Mouse (Mus musculus) gastrocnemius, adult 18-20 months (tissue): ENCODE data around the gene Fnbp4. TPM values are rescaled to one million over a fixed set of nuclear protein-coding genes. Genes with fewer than 3 reads are reported as not detected.
"Not testable (repeated sequence)": the region's sequence is repeated elsewhere in the genome, so short reads cannot be mapped to it uniquely, and the experiment has no call there.

ENCODE experiments used
- DNase-seq: peaks from one replicate; pipeline ENCODE4 v3.0.0; 2021; ENCODE audit warnings: low spot score
- total RNA-seq, 2 experiments: library from RNA; stranded (reverse); gene quantifications; 2 replicates each; pipeline ENCODE4 v1.2.3; 2021

Fnbp4 gene
- total RNA-seq, 2 experiments from 2014 or later: 12.3 to 12.4 TPM

GRCm38 (mm10) chr2:90782458-90782857 is 37.3 kb downstream of the Fnbp4 start, which contains the start of gene Agbl2:
Agbl2 (plus strand) TSS chr2:90782727.
- DNase-seq: peak; percentile 2

GRCm38 (mm10) chr2:90782901-90783486 is 37.8 kb downstream of the Fnbp4 start:
- peak; percentile 4 for DNase-seq

DNA sequence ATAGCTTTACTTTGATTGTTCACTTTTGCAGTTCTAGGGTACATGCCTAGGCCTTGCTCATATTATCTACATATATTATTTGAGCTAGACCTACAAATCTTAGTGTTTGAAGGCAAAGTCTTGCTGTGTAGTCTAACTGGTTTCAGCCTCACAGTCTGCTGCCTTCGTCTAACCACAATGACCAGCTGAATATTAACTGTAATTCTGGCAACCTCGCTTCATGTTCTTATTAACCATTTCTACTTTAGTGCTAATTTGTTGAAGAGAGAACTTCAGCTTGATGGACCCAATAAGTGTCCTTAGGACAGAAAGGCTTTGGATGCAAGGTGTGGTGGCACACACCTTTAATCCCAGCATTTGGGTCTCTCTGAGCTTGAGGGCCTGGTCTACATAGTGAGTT is 43.0 kb downstream of the Fnbp4 start:
- DNase-seq: no peak

- no peak for DNase-seq
These were observed 63.3 kb downstream of the Fnbp4 start for GRCm38 (mm10) chr2:90808241-90809126.

- DNase-seq: no peak
These were observed 65.6 kb downstream of the Fnbp4 start for GRCm38 (mm10) chr2:90810751-90811150.

- DNase-seq: no peak
These were observed 70.1 kb downstream of the Fnbp4 start for GRCm38 (mm10) chr2:90815266-90815665.

DNA sequence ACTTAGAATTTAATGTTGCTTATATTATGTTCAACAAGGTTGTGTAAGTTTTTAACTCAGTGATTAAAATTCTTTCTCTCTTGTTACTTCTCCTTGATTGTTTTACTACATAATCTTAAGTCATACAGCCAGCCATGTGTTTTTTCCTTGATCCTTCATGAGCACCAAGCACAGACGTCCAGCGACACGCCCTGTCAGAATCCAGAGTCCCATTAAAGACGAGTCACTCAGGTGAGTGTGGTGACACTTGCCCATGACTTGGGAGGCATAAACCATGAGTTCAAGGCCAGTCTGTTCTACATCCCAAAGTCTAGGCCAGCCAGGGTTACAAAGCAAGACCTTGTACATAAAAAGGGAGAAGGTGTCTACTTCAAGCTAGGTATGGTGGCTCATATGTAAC is 71.0 kb downstream of the Fnbp4 start:
- no peak for DNase-seq

DNA sequence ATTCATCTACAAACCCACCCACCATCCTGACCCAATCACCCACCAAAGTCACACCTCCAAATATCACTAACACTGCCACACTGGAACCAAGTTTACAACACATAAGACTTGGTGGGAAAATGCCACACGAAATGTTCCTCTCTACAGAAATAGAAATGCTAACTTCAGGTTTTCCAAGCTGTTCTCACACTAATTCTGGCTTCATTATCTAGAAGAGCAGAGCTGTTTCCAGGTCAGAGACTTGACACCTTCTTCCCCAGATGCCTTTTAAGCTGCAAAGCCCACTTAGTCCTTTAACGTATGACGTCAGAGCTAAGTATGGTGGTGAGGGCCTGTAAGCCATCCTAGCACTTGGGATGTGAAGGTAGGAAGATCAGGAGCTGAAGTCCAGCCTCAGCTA is 73.5 kb downstream of the Fnbp4 start:
- DNase-seq: no peak

DNA sequence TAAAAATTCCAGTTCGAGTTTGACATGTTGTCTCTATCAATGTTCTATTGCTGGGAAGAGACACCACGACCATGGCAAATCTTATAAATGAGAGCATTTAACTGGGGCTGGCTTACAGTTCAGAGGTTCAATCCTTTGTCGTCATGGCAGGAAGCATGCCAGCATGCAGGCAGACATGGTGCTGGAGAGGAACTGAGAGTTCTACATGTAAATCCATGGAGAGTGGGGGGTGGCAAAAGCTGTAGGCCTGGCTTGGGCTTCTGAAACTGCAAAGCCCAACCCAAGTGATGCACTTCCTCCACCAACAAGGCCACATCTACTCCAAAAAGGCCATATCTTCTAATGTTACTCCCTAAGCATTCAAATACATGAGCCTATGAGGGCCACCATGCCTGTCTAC is 75.7 kb downstream of the Fnbp4 start:
- DNase-seq: no peak

DNA sequence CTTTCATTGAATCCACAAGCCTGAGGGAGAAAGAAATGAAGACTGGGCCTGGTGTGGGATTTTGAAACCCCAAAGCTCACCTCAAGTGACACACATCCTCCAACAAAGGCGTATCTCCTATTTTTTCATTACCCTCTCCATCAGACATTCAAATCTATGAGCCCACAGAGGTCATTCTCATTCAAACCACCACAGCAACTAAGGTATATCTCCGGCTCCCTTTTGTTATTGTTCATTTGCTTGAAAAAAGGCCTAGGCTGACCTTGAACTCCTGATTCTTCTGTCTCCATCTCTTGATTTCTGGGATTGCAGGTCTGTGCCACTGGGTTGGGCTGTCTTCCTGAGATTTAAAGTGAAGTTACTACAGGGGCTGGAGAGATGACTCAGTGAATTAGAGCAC is 77.8 kb downstream of the Fnbp4 start:
- DNase-seq: no peak

GRCm38 (mm10) chr2:90823781-90824180 is 78.6 kb downstream of the Fnbp4 start:
- DNase-seq: no peak

GRCm38 (mm10) chr2:90824528-90824927 is 79.4 kb downstream of the Fnbp4 start:
- not testable (repeated sequence) for DNase-seq

DNA sequence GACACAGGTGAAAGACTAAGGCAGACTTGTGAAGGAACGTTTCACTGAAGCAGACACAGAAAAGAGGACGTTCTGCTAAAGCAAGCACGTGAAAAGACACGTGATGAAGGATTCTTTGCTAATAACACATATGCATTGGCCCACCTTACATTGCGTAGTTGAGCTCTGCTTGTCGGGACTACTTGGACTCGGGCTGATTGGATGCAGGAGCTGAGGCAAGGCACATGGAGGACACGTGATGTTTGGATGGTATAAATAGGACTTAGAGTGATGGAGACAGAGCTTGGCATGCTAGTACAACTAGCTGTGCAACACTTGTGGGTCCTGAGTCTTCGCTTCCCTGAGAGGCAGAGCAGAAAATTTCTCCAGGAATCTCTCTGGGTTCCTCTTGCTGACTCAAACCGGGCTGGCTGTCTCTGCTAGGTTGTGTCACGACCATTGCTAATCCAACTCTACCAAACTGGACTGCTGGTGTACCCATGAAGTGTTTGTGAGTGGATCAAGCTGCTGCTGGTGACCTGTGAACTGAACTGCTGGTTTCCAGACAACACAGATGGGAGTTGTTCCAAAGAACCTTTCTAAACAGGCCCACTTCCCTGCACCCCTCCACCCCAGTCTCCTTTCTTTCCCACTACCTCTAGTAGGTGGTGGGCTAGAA is 80.5 kb downstream of the Fnbp4 start:
- DNase-seq: no peak

GRCm38 (mm10) chr2:90828739-90829138 is 83.6 kb downstream of the Fnbp4 start:
- DNase-seq: no peak

Other genes with a start within 250 kb of the Fnbp4 start
- 1 to 10 TPM; 2.8 to 3.2 TPM for gene Ptprj, start 164.7 kb upstream of the Fnbp4 start, total RNA-seq
- 1 to 10 TPM; 8.3 to 8.8 TPM for gene Nup160, start 68.2 kb upstream of the Fnbp4 start, total RNA-seq
- under 1 TPM; 0.14 to 0.33 TPM for gene Agbl2, start 37.4 kb downstream of the Fnbp4 start, total RNA-seq
- 100 to 1,000 TPM; 146 to 157 TPM for gene Mtch2, start 101.8 kb downstream of the Fnbp4 start, total RNA-seq
- 1 to 10 TPM; 6.5 to 9.7 TPM for gene C1qtnf4, start 140.5 kb downstream of the Fnbp4 start, total RNA-seq
- 10 to 100 TPM; 17.8 to 19.2 TPM for gene Kbtbd4, start 159.4 kb downstream of the Fnbp4 start, total RNA-seq
- 100 to 1,000 TPM; 489 to 535 TPM for gene Ndufs3, start 159.5 kb downstream of the Fnbp4 start, total RNA-seq
- gene Celf1, start 195.0 kb downstream of the Fnbp4 start, total RNA-seq: 10 to 100 TPM; 50.3 to 63.6 TPM